Mouse (Mus musculus) CH12.LX (cell line): ENCODE results near the gene Csad. TPM values are rescaled to one million over a fixed set of nuclear protein-coding genes. Genes with fewer than 3 reads are reported as not detected.
"Not testable (repeated sequence)": the region's sequence is repeated elsewhere in the genome, so short reads cannot be mapped to it uniquely, and the experiment has no call there.

Experiments
- DNase-seq: peaks from one replicate; pipeline ENCODE4 v3.0.0-alpha.2; 2013; ENCODE audit errors: extremely low read depth
- H3K27ac ChIP-seq: 2 replicates; pipeline ENCODE4 v1.5.1; 2012; ENCODE audit warnings: low read depth, mild to moderate bottlenecking, control low read depth, moderate library complexity; ENCODE audit not compliant: insufficient read depth
- H3K27me3 ChIP-seq: replicated peaks from 2 replicates; pipeline ENCODE3; 2012; ENCODE audit warnings: inconsistent platforms
- H3K36me3 ChIP-seq, 2 experiments: replicated peaks in 1 of 2; 2 replicates each; pipeline versions ENCODE3 to v1.6.1; 2012; ENCODE audit warnings: inconsistent platforms in 1 of 2, low read length in 1 of 2, mild to moderate bottlenecking in 1 of 2, mixed read lengths in 1 of 2, moderate library complexity in 1 of 2; ENCODE audit not compliant: control insufficient read depth in 1 of 2, insufficient read depth in 1 of 2
- H3K4me1 ChIP-seq, 2 experiments: 2 replicates each; pipeline ENCODE4 v1.6.1; 2012; ENCODE audit warnings: inconsistent platforms in 1 of 2, moderate library complexity in 1 of 2; ENCODE audit not compliant: insufficient read depth in 2 of 2, control insufficient read depth in 1 of 2
- H3K4me2 ChIP-seq: 2 replicates; pipeline ENCODE4 v1.6.1; 2012; ENCODE audit warnings: low read depth, mild to moderate bottlenecking, control low read depth; ENCODE audit not compliant: poor library complexity, insufficient read depth, severe bottlenecking
- H3K4me3 ChIP-seq, 3 experiments: fragments of 150-350 bp in 1 of 3; sonication (generic) in 1 of 3; replicated peaks in 1 of 3; 2 replicates each; pipeline versions ENCODE3 to v1.5.1; 2011 to 2012; ENCODE audit warnings: low read depth in 2 of 3, low read length in 2 of 3, mild to moderate bottlenecking in 2 of 3, moderate library complexity in 2 of 3, control low read depth in 1 of 3, improper control_type of control experiment in 1 of 3, inconsistent platforms in 1 of 3, mixed read lengths in 1 of 3; ENCODE audit not compliant: poor library complexity in 1 of 3
- H3K79me2 ChIP-seq: replicated peaks from 2 replicates; pipeline ENCODE4 v1.6.1; 2012; ENCODE audit warnings: mild to moderate bottlenecking, moderate library complexity; ENCODE audit not compliant: control insufficient read depth, poor library complexity, insufficient read depth, severe bottlenecking; ENCODE audit errors: extremely low read depth
- H3K9ac ChIP-seq: 2 replicates; pipeline ENCODE4 v1.6.1; 2012; ENCODE audit warnings: low read depth, mild to moderate bottlenecking, control low read depth, moderate library complexity; ENCODE audit not compliant: insufficient read depth
- H3K9me3 ChIP-seq: replicated peaks from 2 replicates; pipeline ENCODE3; 2012; ENCODE audit warnings: low read length, inconsistent platforms, mixed read lengths
- BHLHE40 ChIP-seq: IDR thresholded peaks from 2 replicates; pipeline ENCODE4 v1.6.1; 2011; ENCODE audit warnings: mild to moderate bottlenecking, low read depth, low read length, improper control_type of control experiment
- CHD1 ChIP-seq: IDR thresholded peaks from 2 replicates; pipeline ENCODE4 v1.6.1; 2012; ENCODE audit warnings: low read depth, low read length, improper control_type of control experiment, inconsistent platforms
- CHD2 ChIP-seq: IDR thresholded peaks from 2 replicates; pipeline ENCODE4 v1.6.1; 2011; ENCODE audit warnings: low read length, improper control_type of control experiment
- CTCF ChIP-seq, 2 experiments: IDR thresholded peaks in 1 of 2; conservative IDR thresholded peaks in 1 of 2; 2 replicates each; pipeline ENCODE4 v1.5.1; 2011 to 2012; ENCODE audit warnings: low read depth in 2 of 2, low read length in 2 of 2, improper control_type of control experiment in 1 of 2, inconsistent platforms in 1 of 2, mild to moderate bottlenecking in 1 of 2, moderate library complexity in 1 of 2
- E2F4 ChIP-seq: IDR thresholded peaks from 2 replicates; pipeline ENCODE4 v1.6.1; 2011; ENCODE audit warnings: low read depth, low read length, improper control_type of control experiment; ENCODE audit not compliant: insufficient replicate concordance
- ELF1 ChIP-seq: IDR thresholded peaks from 2 replicates; pipeline ENCODE4 v1.6.1; 2014; ENCODE audit warnings: low read depth, mild to moderate bottlenecking, inconsistent platforms, low read length, improper control_type of control experiment
- EP300 ChIP-seq: IDR thresholded peaks from 2 replicates; pipeline ENCODE4 v1.6.1; 2011; ENCODE audit warnings: low read length, improper control_type of control experiment
- ETS1 ChIP-seq: conservative IDR thresholded peaks from 2 replicates; pipeline ENCODE4 v1.6.1; 2012; ENCODE audit warnings: low read depth, mild to moderate bottlenecking, inconsistent platforms, low read length, improper control_type of control experiment, moderate library complexity
- GABPA ChIP-seq: IDR thresholded peaks from 2 replicates; pipeline ENCODE4 v1.6.1; 2012; ENCODE audit warnings: low read depth, low read length, improper control_type of control experiment, inconsistent platforms; ENCODE audit not compliant: insufficient replicate concordance
- HCFC1 ChIP-seq: IDR thresholded peaks from 2 replicates; pipeline ENCODE4 v1.6.1; 2012; ENCODE audit warnings: low read depth, mild to moderate bottlenecking, inconsistent platforms, low read length, improper control_type of control experiment
- IRF4 ChIP-seq: IDR thresholded peaks from 2 replicates; pipeline ENCODE4 v1.6.1; 2014; ENCODE audit warnings: low read depth, mild to moderate bottlenecking, inconsistent platforms, low read length, improper control_type of control experiment
- JUN ChIP-seq: IDR thresholded peaks from 2 replicates; pipeline ENCODE4 v1.6.1; 2011; ENCODE audit warnings: low read depth, mild to moderate bottlenecking, low read length, improper control_type of control experiment, moderate library complexity; ENCODE audit not compliant: insufficient read depth
- JUND ChIP-seq: conservative IDR thresholded peaks from 2 replicates; pipeline ENCODE4 v1.6.1; 2011; ENCODE audit warnings: low read depth, low read length, improper control_type of control experiment
- MAFK ChIP-seq: IDR thresholded peaks from 2 replicates; pipeline ENCODE4 v1.6.1; 2011; ENCODE audit warnings: low read length, improper control_type of control experiment; ENCODE audit not compliant: insufficient replicate concordance
- MAX ChIP-seq: IDR thresholded peaks from 2 replicates; pipeline ENCODE4 v1.6.1; 2011; ENCODE audit warnings: low read length, improper control_type of control experiment
- MAZ ChIP-seq: IDR thresholded peaks from 2 replicates; pipeline ENCODE4 v1.6.1; 2012; ENCODE audit warnings: low read depth, mild to moderate bottlenecking, inconsistent platforms, low read length, improper control_type of control experiment, moderate library complexity
- MEF2A ChIP-seq: IDR thresholded peaks from 2 replicates; pipeline ENCODE4 v1.6.1; 2014; ENCODE audit warnings: low read depth, mild to moderate bottlenecking, inconsistent platforms, low read length, improper control_type of control experiment, borderline replicate concordance
- MXI1 ChIP-seq: IDR thresholded peaks from 2 replicates; pipeline ENCODE4 v1.6.1; 2011; ENCODE audit warnings: mild to moderate bottlenecking, low read depth, low read length, improper control_type of control experiment
- MYC ChIP-seq: IDR thresholded peaks from 2 replicates; pipeline ENCODE4 v1.6.1; 2011; ENCODE audit warnings: low read depth, mild to moderate bottlenecking, improper control_type of control experiment, low read length
- NRF1 ChIP-seq: IDR thresholded peaks from 2 replicates; pipeline ENCODE4 v1.6.1; 2014; ENCODE audit warnings: low read depth, mild to moderate bottlenecking, inconsistent platforms, low read length, improper control_type of control experiment, moderate library complexity
- PAX5 ChIP-seq: IDR thresholded peaks from 2 replicates; pipeline ENCODE4 v1.6.1; 2012; ENCODE audit warnings: low read length, inconsistent platforms, mixed read lengths
- POLR2A ChIP-seq: IDR thresholded peaks from 2 replicates; pipeline ENCODE4 v1.6.1; 2011; ENCODE audit warnings: low read depth, mild to moderate bottlenecking, improper control_type of control experiment, low read length
- POLR2AphosphoS2 ChIP-seq: IDR thresholded peaks from 2 replicates; pipeline ENCODE4 v1.6.1; 2011; ENCODE audit warnings: low read depth, low read length, improper control_type of control experiment
- RAD21 ChIP-seq: IDR thresholded peaks from 2 replicates; pipeline ENCODE4 v1.6.1; 2011; ENCODE audit warnings: low read depth, mild to moderate bottlenecking, low read length, improper control_type of control experiment, moderate library complexity
- RCOR1 ChIP-seq: conservative IDR thresholded peaks from 2 replicates; pipeline ENCODE4 v1.6.1; 2012; ENCODE audit warnings: low read depth, mild to moderate bottlenecking, inconsistent platforms, low read length, improper control_type of control experiment
- SIN3A ChIP-seq: IDR thresholded peaks from 2 replicates; pipeline ENCODE4 v1.6.1; 2012; ENCODE audit warnings: low read length, improper control_type of control experiment, inconsistent platforms
- SMC3 ChIP-seq: IDR thresholded peaks from 2 replicates; pipeline ENCODE4 v1.6.1; 2011; ENCODE audit warnings: low read depth, low read length, improper control_type of control experiment
- TBP ChIP-seq: conservative IDR thresholded peaks from 2 replicates; pipeline ENCODE4 v1.6.1; 2011; ENCODE audit warnings: low read depth, low read length, improper control_type of control experiment
- TCF12 ChIP-seq: IDR thresholded peaks from 2 replicates; pipeline ENCODE4 v1.6.1; 2014; ENCODE audit warnings: low read depth, mild to moderate bottlenecking, inconsistent platforms, low read length, improper control_type of control experiment
- UBTF ChIP-seq: IDR thresholded peaks from 2 replicates; pipeline ENCODE4 v1.6.1; 2012; ENCODE audit warnings: low read depth, mild to moderate bottlenecking, inconsistent platforms, low read length, improper control_type of control experiment, moderate library complexity
- USF1 ChIP-seq: IDR thresholded peaks from 2 replicates; pipeline ENCODE4 v1.6.1; 2014; ENCODE audit warnings: low read depth, mild to moderate bottlenecking, inconsistent platforms, low read length, improper control_type of control experiment
- USF2 ChIP-seq: conservative IDR thresholded peaks from 2 replicates; pipeline ENCODE4 v1.6.1; 2011; ENCODE audit warnings: low read depth, low read length, improper control_type of control experiment
- ZC3H11A ChIP-seq: IDR thresholded peaks from 2 replicates; pipeline ENCODE4 v1.6.1; 2012; ENCODE audit warnings: low read depth, mild to moderate bottlenecking, inconsistent platforms, low read length, improper control_type of control experiment
- ZMIZ1 ChIP-seq: IDR thresholded peaks from 2 replicates; pipeline ENCODE4 v1.6.1; 2012; ENCODE audit warnings: low read depth, mild to moderate bottlenecking, inconsistent platforms, low read length, improper control_type of control experiment
- ZNF384 ChIP-seq: IDR thresholded peaks from 2 replicates; pipeline ENCODE4 v1.6.1; 2012; ENCODE audit warnings: low read depth, low read length, improper control_type of control experiment, inconsistent platforms
- dilution Hi-C: fragments of 300-500 bp; cut with MboI; formaldehyde crosslinking; loops from 2 replicates; pipeline ENCODE4 v1.14.3; 2020; ENCODE audit warnings: low sequenced_read_pairs; ENCODE audit not compliant: extremely low pct_unique_long_range_greater_than_20kb, extremely low pct_ligation_motif_present
- in situ Hi-C: fragments of 300-500 bp; cut with MboI; formaldehyde crosslinking; loops from 3 replicates; pipeline ENCODE4 v1.14.3; 2019; ENCODE audit warnings: low sequenced_read_pairs, low pct_ligation_motif_present, low pct_unique_long_range_greater_than_20kb, mixed read lengths
- polyA plus RNA-seq: library from polyadenylated mRNA; unstranded; fragments of >175 nt; gene quantifications from 2 replicates; pipeline ENCODE4 v1.2.1, GENCODE M21; 2012; ENCODE audit warnings: low read depth; ENCODE audit not compliant: insufficient read length
- total RNA-seq, 2 experiments: library from RNA; depleted of rRNA; stranded (reverse); fragments of 300-350 nt in 1 of 2; fragments of >200 nt in 1 of 2; gene quantifications; 2 replicates each; pipeline ENCODE4 v1.2.3; 2012 to 2014

Gene Csad
- total and polyA plus RNA-seq, 3 experiments, result 3.7 to 4.7 (median 3.8) TPM

DNA sequence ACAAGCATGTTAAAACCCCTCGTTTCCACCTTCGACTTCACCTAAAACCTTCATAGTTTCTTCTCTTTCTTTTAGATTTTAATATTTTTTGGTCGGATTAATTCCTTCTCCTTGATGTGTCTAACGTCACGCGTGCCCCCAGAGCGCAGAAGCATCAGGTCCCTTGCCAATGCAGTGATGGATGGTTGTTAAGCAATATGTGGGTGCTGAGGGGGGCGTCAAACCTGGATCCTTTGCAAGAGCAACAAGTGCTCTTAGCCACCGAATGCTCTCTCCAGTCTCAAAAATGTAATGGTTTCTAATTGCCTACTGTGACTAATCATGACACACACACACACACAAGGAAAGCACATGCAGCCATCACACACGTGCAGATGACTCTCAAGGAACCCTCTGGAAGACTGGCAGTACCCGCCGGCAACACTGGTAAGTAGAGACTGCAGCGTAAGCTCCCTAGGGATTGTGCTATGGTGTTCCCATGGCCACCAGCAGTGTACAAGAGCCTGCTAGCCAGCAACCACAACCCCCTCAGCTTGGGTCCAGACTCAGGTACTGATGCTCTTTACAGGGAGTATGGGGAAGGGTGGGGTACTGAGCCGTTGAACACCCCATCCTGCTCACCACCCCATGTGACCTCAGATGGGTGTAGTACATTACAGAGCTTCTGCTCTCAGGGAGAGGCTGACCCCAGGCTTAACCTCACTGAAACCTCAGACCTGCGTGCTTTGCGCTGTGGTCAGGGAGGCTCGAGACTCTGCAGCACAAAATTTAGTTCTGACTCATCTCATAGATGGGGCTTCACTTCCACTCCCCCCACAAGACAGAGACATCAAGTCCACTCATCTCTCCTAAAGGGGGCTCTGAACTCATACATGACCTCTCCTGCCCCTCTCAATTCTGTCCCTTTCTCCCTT, 26.1 kb upstream of the Csad start:
- in situ Hi-C loops, result no loop called here
- Histone ChIP-seq H3K79me2 (no peaks in the 10 kb centered on the region), H3K9ac (no peak overlapping the region), H3K4me1 (peaks cover 32 to 56% of the 10 kb centered on the region in 2 experiments), H3K36me3 (no peaks in the 10 kb centered on the region), H3K9me3 (peaks cover 4% of the 10 kb centered on the region), H3K27me3 (peaks cover 2% of the 10 kb centered on the region), H3K4me3 (peak overlapping the region in 1 of 3 experiments; percentile 49)
- DNase-seq, result peak; percentile 44
- TF ChIP-seq CHD1 (no peak), TBP (no peak), E2F4 (no peak), RCOR1 (no peak), HCFC1 (no peak), MAFK (no peak), BHLHE40 (peak; percentile 77), CTCF (conservative IDR thresholded peaks at IDR 0.05 in 1 of 2, IDR thresholded peaks at IDR 0.05 in 1 of 2; ENCODE audit: low read depth in 2 of 2, low read length in 2 of 2) (no peak), TCF12 (peak; percentile 54; the same call in 1 of the 2 replicates), ZMIZ1 (no peak), MAX (0 out of 2 replicates have a peak, but pooled peaks have one; percentile 38), UBTF (no peak), MEF2A (peak; percentile 32; the same call in 1 of the 2 replicates), USF2 (no peak), RAD21 (no peak), SIN3A (peak; percentile 58; the same call in 1 of the 2 replicates), USF1 (0 out of 2 replicates have a peak, but pooled peaks have one; percentile 23), POLR2AphosphoS2 (no peak), MYC (peak; percentile 53; the same call in 1 of the 2 replicates), ETS1 (peak; percentile 42), POLR2A (no peak), CHD2 (no peak), NRF1 (no peak), IRF4 (peak; percentile 84), GABPA (no peak), ZNF384 (no peak), ZC3H11A (no peak), PAX5 (no peak), SMC3 (no peak), EP300 (peak; percentile 53; the same call in 1 of the 2 replicates), MAZ (0 out of 2 replicates have a peak, but pooled peaks have one; percentile 69), JUN (peak; percentile 27; the same call in 1 of the 2 replicates), JUND (peak; percentile 33; the same call in 1 of the 2 replicates), ELF1 (no peak), MXI1 (peak; percentile 42; the same call in 1 of the 2 replicates)
- TF ChIP-seq, all 38 proteins: peak for 14
- dilution Hi-C loops, result no loop called here
- Histone ChIP-seq H3K27ac (no peak overlapping the region), H3K4me2 (peak overlapping the region; percentile 52)

GRCm38 (mm10) chr15:102225619-102226018, 21.1 kb upstream of the Csad start:
- H3K79me2 ChIP-seq, H3K36me3 ChIP-seq, H3K4me3 ChIP-seq, DNase-seq, H3K9me3 ChIP-seq, H3K27ac ChIP-seq, dilution Hi-C loops, in situ Hi-C loops, H3K9ac ChIP-seq: not testable (repeated sequence)
- Histone ChIP-seq H3K27me3 (peaks cover 14% of the 10 kb centered on the region), H3K4me2 (peak overlapping the region; percentile 46; the same call in 1 of the 2 replicates), H3K4me1 (peaks cover 7 to 15% of the 10 kb centered on the region in 2 experiments)
